Mouse (Mus musculus): ENCODE data around the gene Gm3127. TPM values are rescaled to one million over a fixed set of nuclear protein-coding genes. Genes with fewer than 3 reads are reported as not detected.
"Not testable (repeated sequence)": the region's sequence is repeated elsewhere in the genome, so short reads cannot be mapped to it uniquely, and the experiment has no call there.

Gene Gm3127
- not detected in 2 replicates for polyA plus RNA-seq (2015; fragmentation: Nextera tagmentation; extraction: Ambion mirVana)

- H3K27ac ChIP-seq; H3K4me3 ChIP-seq (replicated peaks); ATAC-seq; H3K9ac ChIP-seq; H3K27me3 ChIP-seq (replicated peaks); H3K4me1 ChIP-seq (replicated peaks); H3K4me2 ChIP-seq (replicated peaks); H3K36me3 ChIP-seq; H3K9me3 ChIP-seq: not testable (repeated sequence)
- WGBS = 60% methylated on average over 1 of the region's 2 CpGs
Observed at GRCm38 (mm10) chr14:4164730-4165129, at the start of gene Gm3127. TSS of gene Gm3127 (plus strand) at chr14:4165030.

- H3K9me3 ChIP-seq; H3K4me1 ChIP-seq (replicated peaks); H3K4me3 ChIP-seq (replicated peaks); H3K27me3 ChIP-seq (replicated peaks); H3K36me3 ChIP-seq; H3K4me2 ChIP-seq (replicated peaks); H3K9ac ChIP-seq; ATAC-seq; H3K27ac ChIP-seq: not testable (repeated sequence)
- WGBS = 69% methylated on average over 4 of the region's 4 CpGs
Observed at GRCm38 (mm10) chr14:4141646-4142045, 23.2 kb upstream of the Gm3127 start.

GRCm38 (mm10) chr14:4182030-4182429 is 17.2 kb downstream of the Gm3127 start:
- H3K9me3 ChIP-seq; H3K27ac ChIP-seq; H3K27me3 ChIP-seq (replicated peaks); H3K9ac ChIP-seq; H3K36me3 ChIP-seq; ATAC-seq; H3K4me1 ChIP-seq (replicated peaks): not testable (repeated sequence)
- Histone ChIP-seq H3K4me3 (replicated peaks) (peak overlapping the region; percentile 24), H3K4me2 (replicated peaks) (peak overlapping the region; percentile 63)
- 8% methylated on average over 11 of the region's 14 CpGs for WGBS

- Histone ChIP-seq H3K4me3 (replicated peaks) (peak within 1 kb of the TSS; percentile 24), H3K4me2 (replicated peaks) (peak within 1 kb of the TSS; percentile 63)
- not testable (repeated sequence) for H3K4me1 ChIP-seq (replicated peaks); H3K9ac ChIP-seq; ATAC-seq; H3K27ac ChIP-seq; H3K9me3 ChIP-seq; H3K36me3 ChIP-seq; H3K27me3 ChIP-seq (replicated peaks)
- 15% methylated on average over 43 of the region's 59 CpGs for WGBS
Observed at GRCm38 (mm10) chr14:4182491-4183210, 17.8 kb downstream of the Gm3127 start, which contains the start of gene Gm2974. TSS of gene Gm2974 (plus strand) at chr14:4182576.

- not testable (repeated sequence) for H3K4me1 ChIP-seq (replicated peaks); H3K9me3 ChIP-seq; H3K4me2 ChIP-seq (replicated peaks); H3K27me3 ChIP-seq (replicated peaks); H3K27ac ChIP-seq; H3K36me3 ChIP-seq; H3K4me3 ChIP-seq (replicated peaks); H3K9ac ChIP-seq; ATAC-seq
- 30% methylated on average over 7 of the region's 10 CpGs for WGBS
Observed at GRCm38 (mm10) chr14:4183375-4183774, 18.5 kb downstream of the Gm3127 start.

Other genes with a start within 250 kb of the Gm3127 start
- not detected in 2 replicates for gene Gm3029, start 233.3 kb upstream of the Gm3127 start, polyA plus RNA-seq (2015; fragmentation: Nextera tagmentation; extraction: Ambion mirVana)
- gene Gm3095, start 201.5 kb upstream of the Gm3127 start, polyA plus RNA-seq (2015; fragmentation: Nextera tagmentation; extraction: Ambion mirVana) = not detected in 2 replicates
- not detected in 2 replicates for gene Gm3099, start 166.6 kb upstream of the Gm3127 start, polyA plus RNA-seq (2015; fragmentation: Nextera tagmentation; extraction: Ambion mirVana)
- 0.18 TPM in 1 of 2 replicates, not detected in the other for gene Gm5796, start 141.1 kb upstream of the Gm3127 start, polyA plus RNA-seq (2015; fragmentation: Nextera tagmentation; extraction: Ambion mirVana)
- not detected in 2 replicates for gene Gm3115, start 80.9 kb upstream of the Gm3127 start, polyA plus RNA-seq (2015; fragmentation: Nextera tagmentation; extraction: Ambion mirVana)
- gene Gm8108, start 54.5 kb upstream of the Gm3127 start, polyA plus RNA-seq (2015; fragmentation: Nextera tagmentation; extraction: Ambion mirVana) = 0.21 and 0.62 TPM in 2 replicates
- gene Gm2974, start 17.5 kb downstream of the Gm3127 start, polyA plus RNA-seq (2015; fragmentation: Nextera tagmentation; extraction: Ambion mirVana) = 0.21 TPM in 1 of 2 replicates, not detected in the other
- not detected in 2 replicates for gene Gm3138, start 84.6 kb downstream of the Gm3127 start, polyA plus RNA-seq (2015; fragmentation: Nextera tagmentation; extraction: Ambion mirVana)
- gene Gm3149, start 152.3 kb downstream of the Gm3127 start, polyA plus RNA-seq (2015; fragmentation: Nextera tagmentation; extraction: Ambion mirVana) = not detected in 2 replicates
- 0.15 and 0.21 TPM in 2 replicates for gene 2610042L04Rik, start 169.7 kb downstream of the Gm3127 start, polyA plus RNA-seq (2015; fragmentation: Nextera tagmentation; extraction: Ambion mirVana)
- gene Gm3159, start 232.5 kb downstream of the Gm3127 start, polyA plus RNA-seq (2015; fragmentation: Nextera tagmentation; extraction: Ambion mirVana) = not detected in 2 replicates

Data from intestine, embryonic 15.5 days (tissue).